Mouse (Mus musculus) ES-E14 (cell line): ENCODE measurements around the gene Zfp788.

Experiments
- CHD2 ChIP-seq: IDR thresholded peaks from 2 replicates; pipeline ENCODE4 v1.6.1; 2014; ENCODE audit warnings: mild to moderate bottlenecking, low read depth, low read length, inconsistent platforms
- HCFC1 ChIP-seq: IDR thresholded peaks from 2 replicates; pipeline ENCODE4 v1.6.1; 2012; ENCODE audit warnings: low read length, inconsistent platforms, borderline replicate concordance; ENCODE audit not compliant: insufficient read depth
- MAFK ChIP-seq: IDR thresholded peaks from 2 replicates; pipeline ENCODE4 v1.6.1; 2014; ENCODE audit warnings: mild to moderate bottlenecking, low read depth, low read length, inconsistent platforms; ENCODE audit not compliant: insufficient read depth
- ZC3H11A ChIP-seq: IDR thresholded peaks from 2 replicates; pipeline ENCODE4 v1.6.1; 2012; ENCODE audit warnings: low read depth, mild to moderate bottlenecking, inconsistent platforms, low read length, borderline replicate concordance
- ZNF384 ChIP-seq: IDR thresholded peaks from 2 replicates; pipeline ENCODE4 v1.6.1; 2012; ENCODE audit warnings: low read depth, low read length, inconsistent platforms

DNA sequence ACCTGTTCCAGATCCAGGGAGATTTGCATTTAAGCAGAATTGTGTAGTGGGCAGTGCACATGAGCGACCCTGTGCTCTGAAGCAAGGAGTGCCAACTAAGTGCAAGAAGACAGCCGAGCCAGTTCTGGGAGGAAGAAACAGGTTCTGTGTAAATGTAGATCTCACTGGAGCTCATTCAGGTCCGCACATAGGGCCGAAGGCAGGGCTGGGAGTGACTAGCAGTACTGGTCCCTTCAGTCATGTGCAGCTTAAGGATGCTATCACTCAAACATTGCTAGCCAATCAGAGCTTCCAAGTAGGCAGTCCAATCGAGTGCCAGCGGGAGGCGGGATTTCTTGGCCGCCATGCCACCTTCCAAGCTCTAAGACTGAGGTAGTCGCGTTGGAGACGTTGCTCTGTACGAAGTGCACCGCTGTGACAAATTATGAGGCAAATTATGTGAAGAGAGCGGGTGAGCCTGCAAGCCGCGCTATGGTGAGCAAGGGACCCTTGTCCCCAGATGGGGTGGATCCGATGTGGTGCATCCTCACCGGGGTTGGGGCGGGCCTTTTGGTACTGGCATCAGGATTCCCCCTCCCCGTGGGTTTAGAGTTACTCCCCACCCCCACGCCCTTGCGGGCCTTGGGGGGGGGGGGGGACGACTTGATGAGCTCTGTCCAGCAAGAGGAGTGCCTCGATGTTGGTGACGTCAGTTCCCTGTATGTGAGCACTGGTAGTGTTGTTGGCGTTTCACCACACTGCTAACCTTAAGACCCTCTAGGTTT, 400 bp downstream of the Zfp788 start:
- TF ChIP-seq ZNF384 = no peak
- TF ChIP-seq ZC3H11A = no peak
- no peak for TF ChIP-seq MAFK
- TF ChIP-seq CHD2 = no peak
- peak; percentile 45; the same call in 1 of the 2 replicates for TF ChIP-seq HCFC1
